Mouse (Mus musculus) intestine, embryonic 14.5 days (tissue): Measurements from ENCODE around the gene Slc9a2. TPM values are rescaled to one million over a fixed set of nuclear protein-coding genes. Genes with fewer than 3 reads are reported as not detected.

Experiments used
- ATAC-seq: fragments of 200-750 bp; cut with Nextera tagmentation; replicated peaks from 2 replicates; pipeline ENCODE4 v1.8.0; 2017; ENCODE audit warnings: low read depth, moderate number of reproducible peaks, moderate TSS enrichment, moderate library complexity; ENCODE audit not compliant: low FRiP score, low TSS enrichment
- DNase-seq: peaks from one replicate; pipeline ENCODE4 v3.0.0-alpha.2; 2018; ENCODE audit warnings: low spot score
- H3K27ac ChIP-seq: fragments of 300-500 bp; sonication (generic); 2 replicates; pipeline ENCODE4 v1.5.1; 2014; ENCODE audit warnings: low read depth, mild to moderate bottlenecking, control low read depth
- H3K27me3 ChIP-seq: fragments of 300-500 bp; sonication (generic); replicated peaks from 2 replicates; pipeline ENCODE4 v1.6.1; 2014; ENCODE audit warnings: low read length, control low read depth; ENCODE audit not compliant: control insufficient read depth, insufficient read depth
- H3K36me3 ChIP-seq: fragments of 300-500 bp; sonication (generic); 2 replicates; pipeline ENCODE4 v1.6.1; 2014; ENCODE audit warnings: low read length, control low read depth; ENCODE audit not compliant: control insufficient read depth, insufficient read depth
- H3K4me1 ChIP-seq: fragments of 300-500 bp; sonication (generic); replicated peaks from 2 replicates; pipeline ENCODE4 v1.6.1; 2014; ENCODE audit warnings: low read length, control low read depth, mixed read lengths; ENCODE audit not compliant: control insufficient read depth, insufficient read depth
- H3K4me2 ChIP-seq: fragments of 300-500 bp; sonication (generic); 2 replicates; pipeline ENCODE4 v1.6.1; 2014; ENCODE audit warnings: low read length
- H3K4me3 ChIP-seq: fragments of 300-500 bp; sonication (generic); 2 replicates; pipeline ENCODE4 v1.5.1; 2014; ENCODE audit warnings: low read depth, low read length, control low read depth, mixed read lengths
- H3K9ac ChIP-seq: fragments of 300-500 bp; sonication (generic); 2 replicates; pipeline ENCODE4 v1.6.1; 2014; ENCODE audit warnings: mild to moderate bottlenecking, low read length
- H3K9me3 ChIP-seq: fragments of 300-500 bp; sonication (generic); 2 replicates; pipeline ENCODE4 v1.6.1; 2016; ENCODE audit warnings: low read length, control low read depth; ENCODE audit not compliant: control insufficient read depth
- WGBS: fragments of 180-500 bp; shearing (Covaris S2); extraction: QIAGEN DNeasy Blood & Tissue Kit; methylation state at CpG from one replicate; pipeline ENCODE4 v1.1.7; 2014; 5-methylcytosine and 5-hydroxymethylcytosine counted together
- polyA plus RNA-seq: library from polyadenylated mRNA; unstranded; fragments of >200 nt; fragmentation: Nextera tagmentation; extraction: Ambion mirVana; gene quantifications from 2 replicates; pipeline ENCODE4 v1.2.1, GENCODE M21; 2014

The Slc9a2 gene
- polyA plus RNA-seq, 1 experiment from 2014 or later, result 0.20 TPM

DNA sequence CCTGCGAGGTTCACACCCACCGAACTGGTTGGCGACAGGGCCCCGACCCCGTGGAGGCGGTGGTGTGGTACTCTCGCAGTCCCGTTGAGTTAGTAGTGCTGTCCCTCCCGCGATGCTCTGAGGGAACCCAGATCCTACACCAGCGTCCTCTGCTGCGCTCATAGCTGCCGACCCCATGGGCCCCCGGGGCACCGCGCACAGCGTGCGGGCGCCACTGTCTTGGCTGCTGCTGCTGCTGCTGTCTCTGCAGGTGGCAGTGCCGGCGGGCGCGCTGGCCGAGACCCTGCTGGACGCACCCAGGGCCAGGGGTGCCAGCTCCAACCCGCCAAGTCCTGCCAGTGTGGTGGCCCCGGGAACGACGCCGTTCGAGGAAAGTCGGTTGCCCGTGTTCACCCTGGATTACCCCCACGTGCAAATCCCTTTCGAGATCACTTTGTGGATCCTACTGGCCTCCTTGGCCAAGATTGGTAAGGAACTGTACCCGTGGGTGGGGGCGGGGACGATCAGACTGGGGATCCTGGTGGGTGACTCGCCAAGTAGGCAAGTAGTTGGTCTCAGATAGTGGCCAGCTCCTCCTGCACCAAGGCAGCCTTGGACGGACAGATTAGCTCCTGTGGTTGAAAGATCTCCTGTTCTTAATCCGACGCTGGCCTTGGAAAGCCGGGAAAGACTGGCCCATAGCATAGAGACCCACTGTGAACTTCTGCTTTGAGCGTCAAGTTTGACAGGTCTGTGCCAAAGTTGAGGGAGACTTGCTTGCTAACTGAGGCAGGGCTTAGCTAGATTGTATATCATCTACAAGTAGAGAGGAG lies 1.5 kb downstream of the Slc9a2 start:
- no peaks in the 10 kb centered on the region for H3K9me3 ChIP-seq
- DNase-seq (peak; percentile 72), ATAC-seq (peak; percentile 49)
- 0 out of 2 replicates have a peak overlapping the region, but pooled peaks have one; percentile 27 for H3K9ac ChIP-seq
- peaks cover 65% of the 10 kb centered on the region for H3K27me3 ChIP-seq
- 0 out of 2 replicates have a peak, but pooled peaks cover 6% of the 10 kb centered on the region for H3K4me1 ChIP-seq
- peak overlapping the region; percentile 99 for H3K4me2 ChIP-seq
- H3K36me3 ChIP-seq, result no peaks in the 10 kb centered on the region
- H3K27ac ChIP-seq, result no peak overlapping the region
- H3K4me3 ChIP-seq, result peak overlapping the region; percentile 53
- WGBS, result 6% methylated on average over 44 of the region's 44 CpGs

DNA sequence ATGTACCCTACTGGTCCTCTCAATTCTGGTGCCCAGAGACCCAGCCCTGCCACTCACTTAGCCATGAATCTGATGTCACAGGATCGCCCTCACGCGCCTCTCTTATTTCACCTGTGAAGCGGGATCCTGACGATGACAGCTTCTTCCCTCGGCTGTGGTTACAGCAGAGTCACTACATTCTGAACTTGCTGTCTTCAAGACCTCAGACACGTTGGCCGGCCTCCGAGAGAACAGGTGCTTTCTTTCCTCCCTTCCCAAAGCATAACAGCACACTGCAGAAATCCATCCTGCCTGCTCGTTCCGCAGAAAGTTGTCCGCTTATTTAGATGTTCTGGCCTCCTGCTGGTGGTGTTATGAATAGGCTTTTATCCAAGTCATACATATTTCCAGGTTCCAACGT lies 13.9 kb downstream of the Slc9a2 start:
- Histone ChIP-seq H3K27ac (no peak overlapping the region), H3K4me1 (no peaks in the 10 kb centered on the region), H3K27me3 (no peaks in the 10 kb centered on the region), H3K9me3 (no peaks in the 10 kb centered on the region), H3K36me3 (no peaks in the 10 kb centered on the region), H3K9ac (no peak overlapping the region), H3K4me3 (no peak overlapping the region), H3K4me2 (no peak overlapping the region)
- 86% methylated on average over 13 of the region's 13 CpGs for WGBS
- no peak for ATAC-seq
- no peak for DNase-seq

DNA sequence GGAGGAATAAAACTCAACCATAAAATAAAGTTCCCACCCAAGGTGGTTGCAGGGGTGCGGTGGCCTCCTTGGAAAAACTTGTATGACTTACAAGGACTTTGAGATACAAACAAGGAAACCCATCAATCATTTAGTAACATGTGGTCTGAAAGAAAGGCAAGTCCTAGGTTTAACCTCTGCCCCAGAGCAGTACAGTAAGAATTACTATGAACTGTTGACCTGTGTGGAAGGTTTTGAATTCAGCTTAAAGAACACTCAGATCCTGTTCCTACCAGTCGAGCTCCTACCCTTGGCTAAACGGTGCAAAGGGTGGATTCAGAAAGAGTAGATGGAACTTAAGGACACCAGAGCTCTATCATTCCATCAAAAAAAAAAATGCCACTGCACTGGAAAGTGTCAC lies 16.1 kb downstream of the Slc9a2 start:
- H3K4me2 ChIP-seq, result no peak overlapping the region
- WGBS, result 91% methylated on average over 3 of the region's 3 CpGs
- H3K27me3 ChIP-seq, result no peaks in the 10 kb centered on the region
- DNase-seq (no peak), ATAC-seq (no peak)
- no peaks in the 10 kb centered on the region for H3K9me3 ChIP-seq
- H3K4me3 ChIP-seq, result no peak overlapping the region
- H3K4me1 ChIP-seq, result no peaks in the 10 kb centered on the region
- H3K27ac ChIP-seq, result no peak overlapping the region
- H3K9ac ChIP-seq, result no peak overlapping the region
- H3K36me3 ChIP-seq, result no peaks in the 10 kb centered on the region

DNA sequence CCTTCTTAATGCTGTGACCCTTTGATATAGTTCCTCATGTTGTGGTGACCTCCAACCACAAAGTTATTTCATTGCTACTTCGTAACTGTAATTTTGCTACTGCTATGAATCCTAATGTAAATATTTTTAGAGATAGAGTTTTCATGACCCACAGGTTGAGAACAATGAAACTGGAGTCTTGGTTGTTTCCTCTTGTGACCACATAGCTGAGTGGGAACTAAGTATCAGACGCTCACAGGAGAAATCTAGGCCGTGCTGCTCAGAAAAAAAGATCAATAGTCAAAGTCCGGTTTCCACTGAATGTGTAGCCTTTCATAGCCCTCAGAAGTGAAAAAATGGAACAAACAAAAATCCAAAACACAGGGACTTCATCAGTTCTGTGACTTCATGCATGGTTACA lies 24.7 kb downstream of the Slc9a2 start:
- no peaks in the 10 kb centered on the region for H3K36me3 ChIP-seq
- ATAC-seq (no peak), DNase-seq (no peak)
- no peak overlapping the region for H3K4me3 ChIP-seq
- H3K4me1 ChIP-seq, result no peaks in the 10 kb centered on the region
- H3K27ac ChIP-seq, result no peak overlapping the region
- no peak overlapping the region for H3K9ac ChIP-seq
- H3K9me3 ChIP-seq, result no peaks in the 10 kb centered on the region
- H3K27me3 ChIP-seq, result no peaks in the 10 kb centered on the region
- 84% methylated on average over 4 of the region's 4 CpGs for WGBS
- H3K4me2 ChIP-seq, result no peak overlapping the region

DNA sequence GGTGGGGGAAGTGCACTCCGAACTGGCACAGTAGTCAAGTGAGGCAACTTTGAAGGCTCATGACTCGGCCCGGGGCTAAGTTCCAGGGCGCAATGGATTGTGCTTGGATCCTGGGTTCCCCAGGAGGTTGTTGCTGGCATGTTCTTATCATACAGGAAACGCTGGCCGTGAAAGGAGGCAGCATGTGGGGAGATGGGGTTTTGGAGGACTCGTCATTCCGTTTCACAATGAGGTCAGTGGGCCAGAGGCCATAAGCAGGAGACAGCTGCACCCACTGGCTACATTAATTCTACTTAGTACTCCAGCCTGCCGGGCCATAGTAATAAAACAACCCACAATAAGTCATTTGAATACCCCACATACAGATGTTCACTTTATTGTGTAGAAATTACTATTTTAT lies 34.6 kb downstream of the Slc9a2 start:
- Histone ChIP-seq H3K36me3 (no peaks in the 10 kb centered on the region), H3K4me3 (no peak overlapping the region), H3K9ac (no peak overlapping the region), H3K27ac (no peak overlapping the region), H3K4me2 (no peak overlapping the region), H3K9me3 (no peaks in the 10 kb centered on the region), H3K27me3 (no peaks in the 10 kb centered on the region), H3K4me1 (no peaks in the 10 kb centered on the region)
- 83% methylated on average over 9 of the region's 9 CpGs for WGBS
- DNase-seq (no peak), ATAC-seq (no peak)

DNA sequence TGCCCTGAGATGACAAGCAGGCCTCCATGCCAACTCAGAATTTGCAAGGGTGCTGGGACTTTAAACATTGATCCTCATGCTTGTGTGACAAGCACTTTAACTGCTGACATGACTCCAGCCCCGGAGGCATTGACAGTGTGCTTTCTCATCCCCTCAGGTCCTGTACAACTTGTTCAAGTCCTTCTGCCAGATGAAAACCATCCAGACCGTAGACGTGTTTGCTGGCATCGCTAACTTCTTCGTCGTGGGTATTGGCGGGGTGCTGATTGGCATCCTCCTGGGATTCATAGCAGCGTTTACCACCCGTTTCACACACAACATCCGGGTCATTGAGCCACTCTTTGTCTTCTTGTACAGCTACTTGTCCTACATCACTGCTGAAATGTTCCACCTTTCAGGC lies 45.7 kb downstream of the Slc9a2 start:
- H3K27ac ChIP-seq, result no peak overlapping the region
- DNase-seq (no peak), ATAC-seq (no peak)
- no peak overlapping the region for H3K9ac ChIP-seq
- H3K9me3 ChIP-seq, result no peaks in the 10 kb centered on the region
- no peaks in the 10 kb centered on the region for H3K36me3 ChIP-seq
- no peaks in the 10 kb centered on the region for H3K4me1 ChIP-seq
- no peaks in the 10 kb centered on the region for H3K27me3 ChIP-seq
- 94% methylated on average over 10 of the region's 10 CpGs for WGBS
- H3K4me3 ChIP-seq, result no peak overlapping the region
- no peak overlapping the region for H3K4me2 ChIP-seq

DNA sequence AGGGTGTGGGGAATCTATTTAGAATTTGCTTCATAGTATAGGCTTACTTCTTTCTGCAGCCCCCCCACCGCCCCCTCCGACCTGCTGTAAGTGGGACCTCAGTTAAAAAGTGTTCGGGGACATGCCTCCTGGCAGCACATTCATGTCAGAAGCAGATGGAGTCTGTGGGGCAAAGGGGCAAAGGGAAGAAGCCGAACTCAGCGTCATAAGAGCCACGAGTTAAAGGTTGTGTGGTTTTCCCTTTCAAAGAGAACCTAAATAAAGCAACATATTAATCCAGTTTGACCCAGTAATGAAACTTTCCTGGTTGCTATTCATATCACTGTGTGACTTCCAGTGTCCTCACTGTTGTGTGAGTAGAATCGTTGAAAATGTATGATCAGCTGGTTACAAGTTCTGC lies 47.0 kb downstream of the Slc9a2 start:
- H3K4me2 ChIP-seq, result no peak overlapping the region
- no peaks in the 10 kb centered on the region for H3K4me1 ChIP-seq
- no peaks in the 10 kb centered on the region for H3K27me3 ChIP-seq
- ATAC-seq (no peak), DNase-seq (no peak)
- WGBS, result 87% methylated on average over 7 of the region's 7 CpGs
- no peak overlapping the region for H3K4me3 ChIP-seq
- no peaks in the 10 kb centered on the region for H3K9me3 ChIP-seq
- H3K9ac ChIP-seq, result no peak overlapping the region
- H3K27ac ChIP-seq, result no peak overlapping the region
- H3K36me3 ChIP-seq, result no peaks in the 10 kb centered on the region

DNA sequence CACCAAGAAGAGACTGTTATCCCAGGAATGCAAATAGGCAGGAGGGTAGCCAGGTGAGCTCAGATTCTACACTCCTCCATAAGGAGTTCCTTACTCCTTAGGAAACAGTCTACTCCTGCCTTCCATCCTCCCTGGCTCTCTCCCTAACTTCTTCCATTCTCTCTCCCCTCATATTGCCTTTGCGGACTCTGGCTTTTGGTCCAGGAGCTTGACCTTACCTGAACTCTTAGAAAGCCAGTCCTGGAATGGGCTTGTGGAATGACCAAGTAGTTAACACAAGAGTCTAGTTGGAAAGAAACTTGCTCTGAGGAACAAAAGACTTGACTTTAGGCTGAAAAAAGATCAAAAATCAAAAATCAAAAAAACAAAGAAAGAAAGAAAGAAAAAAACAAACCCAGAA lies 48.3 kb downstream of the Slc9a2 start:
- WGBS, result 95% methylated on average over 1 of the region's 1 CpGs
- H3K4me1 ChIP-seq, result no peaks in the 10 kb centered on the region
- no peak overlapping the region for H3K27ac ChIP-seq
- H3K9ac ChIP-seq, result no peak overlapping the region
- H3K36me3 ChIP-seq, result no peaks in the 10 kb centered on the region
- DNase-seq, result no peak
- no peak for ATAC-seq
- no peaks in the 10 kb centered on the region for H3K9me3 ChIP-seq
- no peaks in the 10 kb centered on the region for H3K27me3 ChIP-seq
- H3K4me3 ChIP-seq, result no peak overlapping the region
- no peak overlapping the region for H3K4me2 ChIP-seq

DNA sequence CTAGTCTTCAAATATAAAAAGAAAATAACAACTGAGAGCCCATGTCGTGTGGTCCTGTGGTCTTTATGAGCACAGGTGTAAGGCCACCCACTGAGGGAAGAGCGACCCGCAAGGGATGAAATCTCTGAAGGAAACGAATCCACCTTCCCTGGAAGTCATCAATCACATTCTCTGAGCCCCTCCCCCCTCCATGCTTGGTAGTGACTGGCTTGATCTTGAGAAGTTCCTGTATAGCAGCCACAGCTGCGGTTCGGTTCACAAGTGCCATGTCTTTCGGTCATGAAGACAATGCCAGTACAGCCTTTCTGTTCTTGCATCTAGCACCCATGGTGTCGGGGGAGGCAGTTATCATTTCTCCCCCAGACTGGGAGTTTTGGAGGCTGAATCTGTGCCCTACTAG lies 57.3 kb downstream of the Slc9a2 start:
- no peak for DNase-seq
- no peak overlapping the region for H3K4me2 ChIP-seq
- ATAC-seq, result no peak
- 68% methylated on average over 8 of the region's 8 CpGs for WGBS
- no peak overlapping the region for H3K4me3 ChIP-seq
- no peaks in the 10 kb centered on the region for H3K27me3 ChIP-seq
- H3K36me3 ChIP-seq, result no peaks in the 10 kb centered on the region
- no peak overlapping the region for H3K27ac ChIP-seq
- H3K9me3 ChIP-seq, result no peaks in the 10 kb centered on the region
- H3K4me1 ChIP-seq, result no peaks in the 10 kb centered on the region
- H3K9ac ChIP-seq, result no peak overlapping the region
